Mouse (Mus musculus) midbrain, embryonic 15.5 days (tissue): ENCODE results near the gene Hps1. TPM values are rescaled to one million over a fixed set of nuclear protein-coding genes. Genes with fewer than 3 reads are reported as not detected.

Experiments used
- ATAC-seq: fragments of 200-750 bp; cut with Nextera tagmentation; replicated peaks from 2 replicates; pipeline ENCODE4 v1.8.0; 2017; ENCODE audit warnings: moderate TSS enrichment
- H3K27ac ChIP-seq: fragments of 300-500 bp; sonication (generic); 2 replicates; pipeline ENCODE4 v1.5.1; 2015; ENCODE audit warnings: mild to moderate bottlenecking, inconsistent platforms
- H3K27me3 ChIP-seq: fragments of 300-500 bp; sonication (generic); replicated peaks from 2 replicates; pipeline ENCODE4 v1.6.1; 2015; ENCODE audit warnings: inconsistent platforms
- H3K36me3 ChIP-seq: fragments of 300-500 bp; sonication (generic); replicated peaks from 2 replicates; pipeline ENCODE4 v1.6.1; 2015; ENCODE audit warnings: inconsistent platforms
- H3K4me1 ChIP-seq: fragments of 300-500 bp; sonication (generic); 2 replicates; pipeline ENCODE4 v1.6.1; 2015; ENCODE audit warnings: inconsistent platforms
- H3K4me2 ChIP-seq: fragments of 300-500 bp; sonication (generic); 2 replicates; pipeline ENCODE4 v1.6.1; 2015; ENCODE audit warnings: inconsistent platforms, mild to moderate bottlenecking, moderate library complexity
- H3K4me3 ChIP-seq: fragments of 300-500 bp; sonication (generic); 2 replicates; pipeline ENCODE4 v1.5.1; 2015; ENCODE audit warnings: mild to moderate bottlenecking, inconsistent platforms
- H3K9ac ChIP-seq: fragments of 300-500 bp; sonication (generic); 2 replicates; pipeline ENCODE4 v1.6.1; 2015; ENCODE audit warnings: mild to moderate bottlenecking, inconsistent platforms
- H3K9me3 ChIP-seq: fragments of 300-500 bp; sonication (generic); 2 replicates; pipeline ENCODE4 v1.6.1; 2016; ENCODE audit warnings: inconsistent platforms
- WGBS: fragments of 180-500 bp; shearing (Covaris S2); methylation state at CpG from one replicate; pipeline ENCODE4 v1.1.7; 2015; ENCODE audit warnings: mixed read lengths; 5-methylcytosine and 5-hydroxymethylcytosine counted together
- polyA plus RNA-seq: library from polyadenylated mRNA; unstranded; fragments of >200 nt; fragmentation: Nextera tagmentation; extraction: Ambion mirVana; gene quantifications from 2 replicates; pipeline ENCODE4 v1.2.1, GENCODE M21; 2015

Gene Hps1
- polyA plus RNA-seq, 1 experiment from 2014 or later: 12.6 TPM

- ATAC-seq: no peak
- Histone ChIP-seq H3K4me3 (no peak overlapping the region), H3K36me3 (no peaks in the 10 kb centered on the region), H3K9ac (no peak overlapping the region), H3K27me3 (no peaks in the 10 kb centered on the region), H3K4me2 (no peak overlapping the region), H3K27ac (no peak overlapping the region), H3K9me3 (no peaks in the 10 kb centered on the region), H3K4me1 (no peaks in the 10 kb centered on the region)
- WGBS: 92% methylated on average over 4 of the region's 4 CpGs
Measured at GRCm38 (mm10) chr19:42727424-42727823, 52.4 kb downstream of the Hps1 start.

GRCm38 (mm10) chr19:42726766-42727165 lies 53.0 kb downstream of the Hps1 start:
- no peak for ATAC-seq
- Histone ChIP-seq H3K27me3 (no peaks in the 10 kb centered on the region), H3K9me3 (no peaks in the 10 kb centered on the region), H3K27ac (no peak overlapping the region), H3K4me1 (no peaks in the 10 kb centered on the region), H3K36me3 (no peaks in the 10 kb centered on the region), H3K4me3 (no peak overlapping the region), H3K9ac (no peak overlapping the region), H3K4me2 (no peak overlapping the region)
- 96% methylated on average over 10 of the region's 10 CpGs for WGBS

GRCm38 (mm10) chr19:42725973-42726350 lies 53.8 kb downstream of the Hps1 start:
- ATAC-seq: no peak
- 91% methylated on average over 3 of the region's 3 CpGs for WGBS
- H3K36me3 ChIP-seq: no peaks in the 10 kb centered on the region
- no peak overlapping the region for H3K4me3 ChIP-seq
- no peak overlapping the region for H3K9ac ChIP-seq
- H3K4me1 ChIP-seq: no peaks in the 10 kb centered on the region
- H3K27me3 ChIP-seq: no peaks in the 10 kb centered on the region
- no peak overlapping the region for H3K27ac ChIP-seq
- no peak overlapping the region for H3K4me2 ChIP-seq
- H3K9me3 ChIP-seq: no peaks in the 10 kb centered on the region

- no peaks in the 10 kb centered on the region for H3K36me3 ChIP-seq
- H3K27ac ChIP-seq: no peak overlapping the region
- ATAC-seq: no peak
- H3K9ac ChIP-seq: no peak overlapping the region
- H3K9me3 ChIP-seq: no peaks in the 10 kb centered on the region
- no peaks in the 10 kb centered on the region for H3K27me3 ChIP-seq
- WGBS: 81% methylated on average over 16 of the region's 16 CpGs
- no peaks in the 10 kb centered on the region for H3K4me1 ChIP-seq
- H3K4me3 ChIP-seq: no peak overlapping the region
- H3K4me2 ChIP-seq: no peak overlapping the region
Measured at GRCm38 (mm10) chr19:42725056-42725972, 54.5 kb downstream of the Hps1 start.

- WGBS: 82% methylated on average over 6 of the region's 6 CpGs
- no peaks in the 10 kb centered on the region for H3K27me3 ChIP-seq
- no peaks in the 10 kb centered on the region for H3K36me3 ChIP-seq
- H3K27ac ChIP-seq: no peak overlapping the region
- no peak overlapping the region for H3K4me2 ChIP-seq
- no peaks in the 10 kb centered on the region for H3K9me3 ChIP-seq
- no peak for ATAC-seq
- no peak overlapping the region for H3K4me3 ChIP-seq
- H3K4me1 ChIP-seq: no peaks in the 10 kb centered on the region
- no peak overlapping the region for H3K9ac ChIP-seq
Measured at GRCm38 (mm10) chr19:42723302-42723701, 56.5 kb downstream of the Hps1 start.

GRCm38 (mm10) chr19:42722500-42722899 lies 57.3 kb downstream of the Hps1 start:
- Histone ChIP-seq H3K27me3 (no peaks in the 10 kb centered on the region), H3K27ac (no peak overlapping the region), H3K4me2 (no peak overlapping the region), H3K36me3 (no peaks in the 10 kb centered on the region), H3K4me3 (no peak overlapping the region), H3K9me3 (no peaks in the 10 kb centered on the region), H3K9ac (no peak overlapping the region), H3K4me1 (no peaks in the 10 kb centered on the region)
- ATAC-seq: no peak
- WGBS: 52% methylated on average over 2 of the region's 2 CpGs

- Histone ChIP-seq H3K9me3 (no peaks in the 10 kb centered on the region), H3K4me2 (no peak overlapping the region), H3K4me3 (no peak overlapping the region), H3K36me3 (no peaks in the 10 kb centered on the region), H3K27ac (no peak overlapping the region), H3K9ac (no peak overlapping the region), H3K27me3 (no peaks in the 10 kb centered on the region), H3K4me1 (no peaks in the 10 kb centered on the region)
- no peak for ATAC-seq
- WGBS: 82% methylated on average over 3 of the region's 3 CpGs
Measured at GRCm38 (mm10) chr19:42718101-42718500, 61.7 kb downstream of the Hps1 start.

- no peak for ATAC-seq
- H3K27ac ChIP-seq: no peak overlapping the region
- no peaks in the 10 kb centered on the region for H3K27me3 ChIP-seq
- no peaks in the 10 kb centered on the region for H3K9me3 ChIP-seq
- H3K36me3 ChIP-seq: no peaks in the 10 kb centered on the region
- no peak overlapping the region for H3K9ac ChIP-seq
- H3K4me2 ChIP-seq: no peak overlapping the region
- no peak overlapping the region for H3K4me3 ChIP-seq
- no peaks in the 10 kb centered on the region for H3K4me1 ChIP-seq
- WGBS: 82% methylated on average over 5 of the region's 5 CpGs
Measured at GRCm38 (mm10) chr19:42717668-42718067, 62.1 kb downstream of the Hps1 start.

- H3K9ac ChIP-seq: no peak overlapping the region
- 64% methylated on average over 7 of the region's 7 CpGs for WGBS
- ATAC-seq: no peak
Measured at GRCm38 (mm10) chr19:42716507-42716906, 63.3 kb downstream of the Hps1 start.

GRCm38 (mm10) chr19:42713770-42714169 lies 66.0 kb downstream of the Hps1 start:
- Histone ChIP-seq H3K4me3 (no peak overlapping the region), H3K9ac (no peak overlapping the region), H3K27ac (no peak overlapping the region), H3K36me3 (no peaks in the 10 kb centered on the region), H3K4me2 (no peak overlapping the region), H3K9me3 (no peaks in the 10 kb centered on the region), H3K4me1 (no peaks in the 10 kb centered on the region), H3K27me3 (no peaks in the 10 kb centered on the region)
- no peak for ATAC-seq
- WGBS: 88% methylated on average over 9 of the region's 9 CpGs

More at GRCm38 (mm10) chr19:42716507-42716906, 63.3 kb downstream of the Hps1 start:
- Histone ChIP-seq H3K4me3 (no peak overlapping the region), H3K4me1 (no peaks in the 10 kb centered on the region), H3K27me3 (no peaks in the 10 kb centered on the region), H3K9me3 (no peaks in the 10 kb centered on the region), H3K27ac (no peak overlapping the region), H3K36me3 (no peaks in the 10 kb centered on the region), H3K4me2 (no peak overlapping the region)

Other genes starting within 250 kb of the Hps1 start
- 0.14 TPM in 2 replicates for gene Loxl4, start 167.2 kb downstream of the Hps1 start, polyA plus RNA-seq
- gene Pyroxd2, start 27.2 kb downstream of the Hps1 start, polyA plus RNA-seq: 1.8 and 2.1 TPM in 2 replicates